Mouse (Mus musculus) CH12.LX (cell line): ENCODE data around the gene Etl4.

ENCODE experiments used
- CTCF ChIP-seq, 2 experiments: IDR thresholded peaks in 1 of 2; conservative IDR thresholded peaks in 1 of 2; 2 replicates each; pipeline ENCODE4 v1.5.1; 2011 to 2012; ENCODE audit warnings: low read depth in 2 of 2, low read length in 2 of 2, improper control_type of control experiment in 1 of 2, inconsistent platforms in 1 of 2, mild to moderate bottlenecking in 1 of 2, moderate library complexity in 1 of 2
- POLR2A ChIP-seq: IDR thresholded peaks from 2 replicates; pipeline ENCODE4 v1.6.1; 2011; ENCODE audit warnings: low read depth, mild to moderate bottlenecking, improper control_type of control experiment, low read length
- ZMIZ1 ChIP-seq: IDR thresholded peaks from 2 replicates; pipeline ENCODE4 v1.6.1; 2012; ENCODE audit warnings: low read depth, mild to moderate bottlenecking, inconsistent platforms, low read length, improper control_type of control experiment

GRCm38 (mm10) chr2:20545624-20546023, 636.0 kb downstream of the Etl4 start:
- TF ChIP-seq ZMIZ1 = no peak
- no peak for TF ChIP-seq CTCF (conservative IDR thresholded peaks at IDR 0.05 in 1 of 2, IDR thresholded peaks at IDR 0.05 in 1 of 2; ENCODE audit: low read depth in 2 of 2, low read length in 2 of 2)
- no peak for TF ChIP-seq POLR2A
